ENCODE assay signal across 8 mouse cellular contexts in genomic region chr1:34164616-34165295, GRCm38 (mm10).
DNase-seq lines count a peak whose midpoint lies in the region; ATAC-seq lines count a peak whose summit lies in the region.

No protein-coding gene starts in this region.

- WGBS in limb, embryonic 10.5 days, result 71% methylated on average over 14 of the region's 14 CpGs

- peak; percentile 66 for ATAC-seq in activated CD4-positive, CD25-positive, alpha-beta regulatory T cell, adult 4 months

- H3K9me3 ChIP-seq in limb, embryonic 10.5 days (replicated peaks), result no peaks in the 10 kb centered on the region

- no peak overlapping the region for H3K4me3 ChIP-seq in limb, embryonic 10.5 days

- H3K27me3 ChIP-seq in limb, embryonic 10.5 days (ENCODE audit: low read depth, poor library complexity, severe bottlenecking), result no peaks in the 10 kb centered on the region

- peaks cover 21% of the 10 kb centered on the region for H3K36me3 ChIP-seq in limb, embryonic 10.5 days

- no peaks in the 10 kb centered on the region for H3K4me1 ChIP-seq in limb, embryonic 10.5 days

- intact Hi-C loops in gastrocnemius, postnatal 36 days (cut with DNase I), result loop anchor here (1.0 to 5.0 kb wide), 2 partner anchors 47 to 102 kb away; no protein-coding TSS in a partner anchor

- H3K27ac ChIP-seq in limb, embryonic 10.5 days, result no peak overlapping the region

- peak; percentile 32 for DNase-seq in 3134 (ENCODE audit: extremely low read depth, insufficient read length, low spot score)
- DNase-seq in embryo, embryonic 10 days (ENCODE audit: low spot score), result peak; percentile 90
- DNase-seq in gastrocnemius, postnatal 36 days, result peak; percentile 77 to 83
- DNase-seq in kidney, adult 8-10 months, result peak; percentile 71 to 93
- DNase-seq in limb, embryonic 10.5 days (ENCODE audit: low spot score), result peak; percentile 74
- peak; percentile 79 for DNase-seq in neural tube, embryonic 10.5 days (ENCODE audit: extremely low spot score, low spot score)
- DNase-seq in testis, postnatal 14 days (ENCODE audit: low spot score), result peak; percentile 36

Comparison
In these comparisons a context has a peak if more than half of its experiments do, and no peak if none do; other contexts are left out.
1. DNase-seq: peak in every context shown above with its lines; median percentile 90 in embryo, embryonic 10 days; 82 in kidney, adult 8-10 months; 80 in gastrocnemius, postnatal 36 days; 79 in neural tube, embryonic 10.5 days; 74 in limb, embryonic 10.5 days; 36 in testis, postnatal 14 days; 32 in 3134.